Mouse (Mus musculus): Measurements from ENCODE around the gene Canx.

DNA sequence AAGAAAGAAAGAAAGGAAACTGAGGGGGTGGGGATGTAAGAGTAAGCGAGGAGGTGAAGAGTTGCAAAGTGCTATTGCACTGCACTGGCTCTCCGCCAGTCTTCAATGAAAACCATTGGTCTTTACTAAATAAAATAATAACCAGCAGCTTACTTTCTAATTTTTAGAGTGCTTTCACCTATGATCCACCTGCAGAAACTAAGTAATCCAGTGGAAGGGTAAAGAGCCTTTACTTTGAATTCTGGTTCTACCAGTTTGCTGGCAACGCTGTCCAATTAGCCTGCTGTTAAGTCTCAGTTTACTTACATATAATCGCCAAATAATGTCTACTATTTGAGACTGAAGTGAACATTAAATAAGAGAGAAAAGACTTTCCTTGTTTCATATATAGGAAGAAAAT, 46.5 kb downstream of the Canx start:
- TF ChIP-seq CTCF (IDR thresholded peaks at IDR 0.05; ENCODE audit: low read depth) (no peak), EP300 (IDR thresholded peaks at IDR 0.05; ENCODE audit: low read depth) (no peak)

Data from liver, postnatal 0 days (tissue).